Mouse (Mus musculus): ENCODE results near the gene Hsd17b14.
A peak's percentile ranks its signal among the peaks of the same experiment; 100 is the strongest.

Hsd17b14 gene

DNA sequence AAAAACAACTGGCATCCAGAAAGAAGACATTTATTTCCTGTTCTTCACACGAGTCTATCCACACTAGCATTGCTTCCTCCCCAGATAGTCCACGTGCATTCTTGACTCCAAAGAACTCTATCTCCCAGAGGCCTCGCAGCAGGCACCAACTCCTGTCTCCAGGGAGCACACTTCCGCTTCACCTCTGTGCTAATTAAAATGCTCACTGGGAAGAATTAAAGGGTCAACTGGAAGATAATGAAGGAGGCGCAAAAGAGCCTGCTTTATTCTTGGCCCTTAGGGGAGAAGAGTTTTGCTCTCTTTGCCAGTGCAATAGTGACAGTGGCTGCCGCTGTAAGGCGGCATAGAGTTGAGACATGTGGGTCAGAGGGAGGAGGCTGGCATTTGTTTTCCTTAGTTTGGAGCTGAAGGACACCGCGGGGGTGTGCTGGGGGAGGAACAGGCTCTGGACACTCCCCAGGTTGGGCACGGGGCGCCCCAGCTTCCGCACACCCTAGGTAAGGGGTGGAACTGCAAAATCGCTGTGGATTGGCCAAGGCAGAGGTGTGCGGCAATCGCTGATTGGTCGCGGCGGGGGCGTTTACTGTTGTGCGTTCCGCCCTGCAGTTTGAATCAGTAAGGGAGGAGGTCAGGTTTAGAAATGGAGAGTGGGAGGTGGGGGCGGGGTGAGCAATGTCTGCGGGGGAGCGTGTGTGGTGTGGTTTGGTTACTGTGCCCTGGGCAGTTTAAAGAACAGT is 13.3 kb downstream of the Hsd17b14 start:
- peak; percentile 96 for DNase-seq

DNA sequence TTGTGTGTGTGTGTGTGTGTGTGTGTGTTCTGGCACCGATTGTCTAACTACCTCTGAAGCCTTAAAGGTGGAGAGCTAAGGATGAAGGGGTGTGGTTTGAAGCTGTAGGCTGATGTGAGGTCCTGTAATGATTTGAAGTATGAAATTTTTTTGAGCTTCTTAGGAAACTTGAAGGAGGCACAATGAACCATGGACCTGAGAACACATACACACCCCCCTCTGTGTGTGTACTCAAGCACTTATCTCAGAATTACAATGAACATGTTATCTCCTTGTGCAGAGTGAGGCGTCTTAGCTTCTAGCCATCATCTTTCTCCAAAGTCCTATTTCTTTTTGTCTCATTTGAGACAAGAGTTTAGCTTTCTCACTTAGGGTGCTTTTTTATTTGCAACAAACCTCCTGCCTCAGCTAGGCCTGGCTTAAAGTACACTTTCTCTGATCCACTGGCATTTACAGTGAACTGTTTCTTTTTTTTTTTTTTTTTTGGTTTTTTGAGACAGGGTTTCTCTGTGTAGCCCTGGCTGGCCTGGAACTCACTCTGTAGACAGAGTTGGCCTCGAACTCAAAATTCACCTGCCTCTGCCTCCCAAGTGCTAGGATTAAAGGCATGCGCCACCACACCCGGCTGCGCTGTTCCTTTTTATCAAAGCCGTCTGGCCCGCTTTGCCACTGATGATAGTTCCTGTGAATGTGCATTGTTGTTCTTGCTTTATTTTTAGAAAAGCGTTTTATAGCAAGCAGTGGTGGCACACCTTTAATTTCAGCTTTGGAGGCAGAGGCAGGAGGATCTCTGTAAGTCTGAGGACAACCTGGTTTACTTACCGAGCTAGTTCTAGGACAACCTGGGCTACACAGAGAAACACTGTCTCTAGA is 14.1 kb downstream of the Hsd17b14 start:
- no peak for DNase-seq

DNA sequence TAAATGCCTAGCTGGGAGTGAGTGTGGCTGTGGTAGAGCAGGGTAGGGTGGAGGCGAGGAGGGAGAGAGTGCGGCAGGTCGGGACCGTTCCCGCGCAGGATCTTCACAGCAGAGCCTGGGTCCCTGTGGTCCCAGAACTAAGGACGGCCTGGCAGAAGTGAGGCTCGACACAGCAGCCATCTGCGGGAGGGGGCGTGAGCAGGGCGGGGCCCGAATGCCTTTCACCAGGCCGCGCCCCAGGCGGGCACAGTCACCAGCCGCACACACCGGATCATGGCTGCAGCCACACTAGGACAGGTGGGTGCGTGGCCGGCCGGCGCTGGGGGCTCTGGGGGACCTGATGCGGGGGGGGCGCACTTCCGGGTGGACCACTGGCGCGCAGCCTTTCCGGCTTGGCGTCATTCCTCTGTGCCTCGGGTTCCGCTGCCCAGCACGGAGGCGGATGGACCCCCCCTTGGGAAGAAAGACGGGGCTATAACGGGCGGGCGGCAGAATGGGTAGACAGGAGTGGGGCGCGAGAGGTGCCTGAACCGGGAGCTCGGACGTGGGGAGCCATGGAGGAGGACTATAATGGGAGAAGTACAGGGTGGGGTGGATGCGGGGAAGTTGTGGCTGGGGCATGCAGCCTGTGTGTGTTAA is 15.5 kb downstream of the Hsd17b14 start, which contains the start of gene Bcat2:
Gene Bcat2 (plus strand): TSS at position 51 of the 639 bp plus-strand sequence.
- peak; percentile 88 for DNase-seq

DNA sequence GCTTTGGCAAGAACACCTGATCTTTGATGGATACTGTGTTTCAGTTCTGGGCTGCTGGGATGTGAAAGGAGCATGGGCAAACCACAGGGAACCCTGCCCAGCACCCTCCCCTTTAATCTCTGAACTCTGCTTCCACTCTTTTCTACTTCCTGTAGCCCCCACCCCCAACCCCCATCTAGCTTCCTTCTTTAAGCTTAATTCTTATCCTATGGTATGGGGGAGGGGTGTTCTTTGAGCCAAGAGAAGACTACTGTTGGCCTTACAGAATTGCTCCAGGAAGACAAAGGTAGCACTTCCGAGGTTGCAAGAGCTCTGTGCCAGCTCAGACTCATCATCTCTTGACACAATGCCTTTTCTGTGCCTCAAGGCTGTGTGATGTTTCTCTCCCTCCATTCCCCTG is 17.3 kb downstream of the Hsd17b14 start:
- DNase-seq: no peak

DNA sequence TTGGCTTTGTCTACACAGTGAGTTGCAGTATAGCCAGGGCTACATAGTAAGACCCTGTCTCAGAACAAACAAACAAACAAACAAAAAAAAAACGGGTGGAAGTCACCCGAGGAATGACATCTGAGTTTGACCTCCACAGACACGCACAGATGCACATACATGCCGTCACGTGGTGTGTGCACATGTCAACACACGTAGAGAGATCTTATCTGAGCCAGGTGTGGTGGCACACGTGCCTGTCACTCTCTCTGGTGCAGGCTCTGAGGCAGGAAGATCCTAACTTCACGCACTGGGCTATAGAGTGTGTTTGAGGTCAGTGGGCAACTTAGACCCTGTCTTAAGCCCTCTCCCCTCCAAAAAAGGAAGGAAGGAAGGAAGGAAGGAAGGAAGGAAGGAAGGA is 19.3 kb downstream of the Hsd17b14 start:
- DNase-seq: no peak

DNA sequence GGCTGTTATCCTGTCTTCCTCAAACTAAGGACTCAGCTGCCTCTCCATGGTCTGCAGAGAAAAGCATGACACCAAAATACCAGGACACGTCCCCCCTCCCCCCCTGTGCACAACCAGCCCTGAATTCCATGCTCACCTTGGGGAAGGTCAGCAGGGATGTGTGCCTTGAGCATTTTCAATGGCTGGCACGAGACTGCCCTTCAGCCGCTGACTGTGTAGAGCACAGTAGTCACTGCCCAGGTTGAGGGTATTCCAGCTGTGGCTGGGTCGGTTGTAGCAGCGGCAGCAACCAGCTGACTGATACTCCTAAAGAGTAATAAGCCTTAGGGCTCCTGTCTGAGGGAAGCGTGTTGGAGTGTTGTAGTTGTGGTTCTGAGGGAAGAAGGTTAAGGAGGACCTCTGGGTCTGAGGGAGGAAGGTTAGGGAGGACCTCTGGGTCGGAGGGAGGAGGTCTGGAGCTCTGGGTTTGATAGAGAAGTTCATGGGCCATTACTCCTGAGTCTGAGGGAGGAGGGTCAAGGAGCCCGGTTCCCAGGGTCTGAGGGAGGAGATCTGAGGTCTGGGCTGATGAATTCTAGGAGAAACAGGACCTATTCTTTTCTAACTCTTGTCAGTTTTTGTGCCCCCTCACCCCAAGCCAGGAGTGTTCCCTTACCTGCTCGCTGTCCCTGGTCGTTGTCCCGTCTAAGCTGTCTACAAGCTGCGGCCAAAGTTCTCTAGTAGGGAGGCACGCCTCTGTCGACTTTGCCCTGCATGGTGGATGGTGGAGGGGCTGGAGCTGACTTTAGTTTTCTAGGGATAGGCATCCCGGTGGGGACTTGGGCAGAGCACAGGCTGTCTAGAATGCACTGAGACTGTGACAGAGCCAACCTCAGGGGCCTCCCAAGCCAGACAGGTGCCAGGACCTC is 20.0 kb downstream of the Hsd17b14 start:
- no peak for DNase-seq

DNA sequence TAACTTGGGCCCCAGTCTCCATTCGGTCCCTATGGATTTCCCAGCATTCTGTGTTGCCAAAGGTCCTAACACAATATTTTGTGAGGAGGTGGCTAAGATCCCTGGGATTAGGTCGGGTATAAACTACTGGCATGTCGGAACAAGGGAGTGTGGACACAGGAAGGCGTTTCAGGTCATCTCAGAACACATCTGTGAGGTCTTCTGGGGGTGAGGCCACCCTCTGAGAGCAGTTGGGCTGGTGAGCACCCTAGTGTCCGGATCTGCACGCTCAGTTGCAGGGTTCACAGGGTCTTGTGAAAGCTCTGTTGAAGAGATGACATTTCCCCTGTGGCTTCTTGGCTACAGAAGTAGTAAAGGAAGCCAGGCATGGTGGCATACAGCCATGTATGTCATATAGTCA is 31.2 kb downstream of the Hsd17b14 start:
- DNase-seq: no peak

DNA sequence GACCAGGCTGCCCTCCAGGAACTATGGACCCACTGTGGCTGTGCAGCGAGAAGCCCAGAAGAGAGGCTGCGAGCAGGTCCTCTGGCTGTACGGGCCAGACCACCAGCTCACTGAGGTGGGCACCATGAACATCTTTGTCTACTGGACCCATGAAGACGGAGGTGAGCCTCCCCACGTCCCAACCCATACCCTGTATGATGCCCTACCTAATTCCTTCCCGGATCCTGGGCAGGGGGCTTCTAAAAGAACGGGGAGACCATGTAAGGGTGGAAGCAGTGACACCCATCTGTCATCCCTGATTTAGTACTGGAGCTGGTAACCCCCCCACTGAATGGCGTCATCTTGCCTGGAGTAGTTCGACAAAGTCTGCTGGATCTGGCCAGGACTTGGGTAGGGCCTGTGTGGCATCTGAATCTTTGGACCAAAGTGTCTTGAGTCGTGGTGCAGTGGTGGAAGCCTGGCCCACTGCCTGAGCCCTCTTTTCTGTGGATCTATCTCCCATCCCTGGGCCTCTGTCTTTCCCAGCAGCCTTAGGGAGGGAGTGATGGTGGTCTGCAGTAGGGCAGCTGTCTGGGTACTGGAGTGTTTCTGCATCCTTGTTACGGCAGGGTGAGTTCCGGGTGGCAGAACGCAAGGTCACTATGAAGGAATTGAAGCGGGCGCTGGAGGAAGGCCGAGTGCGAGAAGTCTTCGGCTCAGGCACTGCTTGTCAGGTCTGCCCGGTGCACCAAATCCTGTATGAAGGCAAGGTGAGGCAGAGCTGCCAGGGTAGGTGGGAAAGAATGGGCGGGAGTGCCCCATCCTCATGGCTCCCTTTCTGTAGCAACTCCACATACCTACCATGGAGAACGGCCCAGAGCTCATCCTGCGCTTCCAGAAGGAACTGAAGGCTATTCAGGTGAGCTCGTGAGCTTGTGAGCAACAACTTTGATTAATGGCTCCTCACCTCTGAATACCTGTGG is 33.2 kb downstream of the Hsd17b14 start:
- DNase-seq: no peak

DNA sequence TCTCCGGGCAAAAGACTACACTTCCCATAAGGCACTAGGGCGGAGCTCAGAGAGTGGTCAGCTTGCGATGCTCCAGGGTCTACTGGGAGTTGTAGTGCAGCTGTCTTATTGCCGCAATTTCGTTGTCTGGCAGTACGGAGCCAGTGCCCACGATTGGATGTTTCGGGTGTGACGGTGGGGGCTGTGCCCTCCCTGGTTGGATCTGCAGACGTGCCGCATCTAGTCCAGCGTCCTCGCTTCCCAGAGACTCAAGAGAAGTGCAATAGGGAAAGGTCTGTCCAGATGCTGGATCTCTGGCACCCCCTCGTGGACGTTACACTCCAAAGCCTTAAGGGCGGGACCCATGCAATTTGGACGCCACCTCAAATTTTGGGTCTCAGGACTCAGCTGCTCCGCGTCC is 34.5 kb downstream of the Hsd17b14 start:
- peak; percentile 94 for DNase-seq

DNA sequence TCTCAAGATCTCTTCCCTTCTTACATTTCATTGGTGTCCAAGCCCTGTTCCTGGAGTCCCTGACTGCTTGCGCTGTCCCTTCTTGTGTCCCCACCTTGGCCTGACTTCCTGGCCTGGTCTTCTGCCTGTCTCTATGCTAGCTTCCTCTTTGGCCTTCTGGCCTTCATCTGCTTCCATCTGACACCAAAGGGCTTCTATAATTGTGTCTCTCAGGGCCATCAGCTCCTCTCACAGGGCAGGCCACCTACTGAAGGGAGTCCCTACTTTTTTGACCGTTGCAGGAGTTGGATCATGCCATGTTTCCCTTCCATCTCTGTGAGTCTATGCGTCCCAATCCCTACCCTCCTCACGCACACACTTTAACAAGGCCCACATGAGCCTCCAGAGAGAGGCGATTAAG is 35.2 kb downstream of the Hsd17b14 start:
- no peak for DNase-seq

DNA sequence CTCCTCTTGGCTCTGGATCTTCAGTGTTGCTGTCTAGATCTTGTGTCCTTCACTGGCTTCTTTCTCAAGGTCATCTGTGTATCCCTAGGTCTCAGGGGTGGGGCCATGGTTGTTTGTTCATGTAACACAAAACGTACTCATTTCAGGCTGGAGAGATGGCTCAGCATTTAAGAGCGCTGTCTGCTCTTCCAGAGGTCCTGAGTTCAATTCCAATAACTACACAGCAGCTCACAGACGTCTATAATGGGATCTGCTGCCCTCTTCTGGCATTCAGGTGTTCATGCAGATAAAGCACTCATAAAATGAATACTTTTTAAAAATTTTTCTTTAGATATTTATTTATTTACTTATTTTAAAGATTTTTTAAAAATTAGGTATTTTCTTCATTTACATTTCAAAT is 36.2 kb downstream of the Hsd17b14 start:
- DNase-seq: peak; percentile 29

DNA sequence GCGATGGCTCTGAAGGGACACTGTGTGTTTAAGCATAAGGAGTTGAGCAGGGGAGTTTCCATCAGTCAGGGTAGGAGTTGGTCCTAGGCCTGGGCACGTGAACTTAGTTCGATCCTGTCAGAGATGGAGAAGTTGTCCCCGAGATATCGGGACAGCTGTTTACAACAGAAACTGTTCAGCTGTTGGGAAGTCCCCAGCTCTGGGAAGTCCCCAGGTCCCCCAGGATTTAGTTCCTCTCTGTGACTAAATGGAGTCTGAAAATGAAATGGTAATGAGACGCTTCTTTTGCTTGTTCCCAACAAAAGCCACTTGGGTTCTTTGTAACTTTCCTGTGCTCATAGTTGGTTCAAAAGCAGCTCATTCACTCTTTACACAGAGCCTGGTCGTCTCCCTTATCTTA is 37.2 kb downstream of the Hsd17b14 start:
- no peak for DNase-seq

DNA sequence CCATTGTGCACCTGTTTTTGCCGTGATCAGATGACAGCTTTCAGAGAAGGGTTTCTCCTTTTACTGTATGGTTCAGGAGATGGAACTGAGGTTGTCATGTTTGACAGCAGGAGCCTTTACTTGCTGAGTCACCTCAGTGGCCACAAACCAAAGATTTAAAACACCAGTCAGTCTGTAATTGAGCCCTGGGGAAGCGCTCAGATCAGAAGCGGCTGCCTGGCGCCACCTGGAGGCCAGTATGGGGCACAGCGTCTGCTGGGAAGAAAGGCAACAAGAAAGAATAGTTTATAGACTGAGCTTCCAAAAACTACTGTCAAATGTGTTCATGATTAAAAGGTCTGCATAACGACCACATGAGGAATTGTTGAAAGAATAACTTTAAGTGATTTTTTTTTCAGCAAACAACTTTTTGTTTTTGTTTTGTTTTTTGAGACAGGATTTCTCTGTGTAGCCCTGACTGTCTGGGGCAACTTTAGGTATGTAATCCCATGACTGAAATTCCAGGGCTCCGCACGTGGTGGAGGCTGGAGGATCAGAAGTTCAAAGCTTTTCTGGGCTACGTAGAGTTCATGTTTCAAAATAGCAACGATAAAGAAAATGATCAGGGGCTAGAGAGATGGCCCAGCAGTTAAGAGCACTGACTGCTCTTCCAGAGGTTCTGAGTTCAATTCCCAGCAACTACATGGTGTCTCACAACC is 38.6 kb downstream of the Hsd17b14 start:
- peak; percentile 78 for DNase-seq

DNA sequence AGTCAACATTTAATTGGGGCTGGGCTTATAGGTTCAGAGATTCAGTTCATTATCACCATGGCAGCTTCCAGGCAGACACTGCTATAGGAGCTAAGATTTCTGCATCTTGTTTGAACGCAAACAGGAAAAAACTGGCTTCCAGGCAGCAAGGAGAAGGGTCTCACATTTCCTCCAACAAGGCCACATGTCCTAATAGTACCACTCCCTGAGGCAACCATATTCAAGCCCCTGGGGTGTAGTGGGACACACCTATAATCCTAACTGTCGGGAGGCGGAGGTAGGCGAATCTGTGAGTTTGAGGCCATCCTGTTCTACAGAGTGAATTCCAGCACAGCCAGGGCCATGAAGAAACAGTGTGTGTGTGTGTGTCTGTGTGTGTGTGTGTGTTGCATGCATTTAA is 40.5 kb downstream of the Hsd17b14 start:
- no peak for DNase-seq

DNA sequence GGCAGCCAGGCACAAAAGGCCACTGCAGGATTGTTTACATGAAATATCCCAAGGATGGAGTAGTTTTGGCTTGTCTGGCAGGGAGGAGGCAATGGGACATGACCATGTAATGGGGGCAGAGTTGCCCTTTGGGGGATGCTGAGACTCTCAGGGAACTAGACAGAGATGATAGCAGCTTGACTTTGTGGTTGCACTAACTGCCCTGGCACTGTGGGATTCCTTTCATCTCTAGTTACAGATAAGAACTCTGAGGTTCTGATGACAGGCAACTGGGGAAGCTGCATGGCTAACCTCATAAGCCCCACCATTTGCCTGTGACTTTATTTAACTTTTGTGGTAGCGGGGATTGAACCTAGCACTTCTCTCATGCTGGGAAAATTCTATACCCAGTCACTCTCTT is 41.4 kb downstream of the Hsd17b14 start:
- no peak for DNase-seq

DNA sequence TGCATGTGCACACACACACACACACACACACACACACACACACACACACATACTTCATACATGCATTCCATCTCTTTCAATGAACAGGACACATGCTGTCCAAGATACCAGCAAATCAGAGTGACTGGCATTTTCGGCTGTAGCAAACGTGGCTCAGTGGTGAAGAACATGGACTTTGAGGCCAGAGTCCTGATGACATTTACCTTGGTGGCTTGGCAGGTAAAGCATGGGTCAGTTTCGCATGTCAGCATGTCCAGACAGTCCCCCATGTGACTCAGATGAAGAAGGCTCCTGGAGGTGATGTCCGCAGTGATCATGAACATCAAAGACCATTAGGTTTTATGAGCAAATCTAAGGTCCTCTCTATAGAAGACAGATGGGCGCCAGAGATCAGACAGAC is 42.3 kb downstream of the Hsd17b14 start:
- DNase-seq: no peak

DNA sequence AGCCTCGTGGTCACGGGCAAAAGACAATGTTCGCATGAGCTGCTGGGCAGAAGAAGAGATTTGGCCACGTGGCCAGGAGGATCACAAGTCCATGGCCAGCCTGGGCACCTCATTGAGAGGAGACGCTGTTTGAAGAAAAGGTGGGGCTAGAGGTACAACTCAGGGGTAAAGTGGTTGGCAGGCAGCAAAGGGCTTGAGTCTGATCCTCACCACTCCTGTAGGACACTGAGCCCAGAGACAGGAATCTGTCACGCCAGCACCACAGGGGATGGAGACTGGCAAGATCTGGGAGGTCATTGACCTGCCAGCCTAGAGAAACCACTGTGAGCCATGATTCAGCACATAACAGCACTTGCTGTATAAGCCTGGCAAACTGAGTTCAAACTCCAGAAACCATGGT is 42.8 kb downstream of the Hsd17b14 start:
- no peak for DNase-seq

DNA sequence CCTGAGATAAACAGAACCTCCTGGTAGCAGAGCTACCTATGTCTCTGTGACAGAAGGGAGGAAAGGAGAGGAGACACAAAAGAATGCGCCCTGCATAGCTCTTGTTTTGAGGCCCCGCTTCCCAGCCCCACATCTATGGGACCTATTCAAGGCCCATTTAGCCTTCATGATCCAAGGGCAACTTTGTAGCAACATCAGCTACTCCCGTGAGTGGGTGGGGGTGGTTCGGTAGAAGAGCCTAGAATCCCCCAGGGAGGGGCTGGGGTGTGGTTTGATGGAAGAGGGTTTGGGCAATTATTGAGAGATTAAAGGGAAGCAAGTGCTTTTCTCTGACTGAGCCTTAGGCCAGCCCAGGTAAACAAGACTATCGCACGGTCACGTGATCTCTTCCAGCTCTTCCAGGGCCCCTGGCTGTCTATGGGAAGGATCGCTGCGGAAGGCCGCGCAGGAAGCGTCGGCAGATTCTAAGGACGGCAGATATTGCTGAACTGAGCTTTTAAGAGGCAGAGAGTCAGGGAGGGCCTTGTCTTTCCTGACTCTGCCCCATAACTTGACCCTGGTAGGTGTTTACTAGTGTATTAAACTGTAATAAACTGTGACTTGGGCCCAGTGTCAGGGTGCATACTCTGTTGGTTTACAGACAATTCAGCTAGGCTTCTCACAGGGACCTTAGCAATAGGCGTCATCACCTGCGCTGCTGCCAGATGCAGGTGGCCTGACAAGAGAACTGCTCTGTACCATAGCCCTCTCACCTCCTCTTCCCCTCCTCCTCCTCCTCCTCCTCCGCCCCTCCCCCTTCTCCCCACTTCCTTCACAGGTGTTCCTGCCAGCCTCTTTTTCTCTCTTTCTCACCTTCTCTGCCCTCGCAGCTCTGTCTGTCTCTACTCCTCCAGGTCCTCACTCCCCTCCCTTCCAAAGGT is 44.5 kb downstream of the Hsd17b14 start:
- DNase-seq: no peak

DNA sequence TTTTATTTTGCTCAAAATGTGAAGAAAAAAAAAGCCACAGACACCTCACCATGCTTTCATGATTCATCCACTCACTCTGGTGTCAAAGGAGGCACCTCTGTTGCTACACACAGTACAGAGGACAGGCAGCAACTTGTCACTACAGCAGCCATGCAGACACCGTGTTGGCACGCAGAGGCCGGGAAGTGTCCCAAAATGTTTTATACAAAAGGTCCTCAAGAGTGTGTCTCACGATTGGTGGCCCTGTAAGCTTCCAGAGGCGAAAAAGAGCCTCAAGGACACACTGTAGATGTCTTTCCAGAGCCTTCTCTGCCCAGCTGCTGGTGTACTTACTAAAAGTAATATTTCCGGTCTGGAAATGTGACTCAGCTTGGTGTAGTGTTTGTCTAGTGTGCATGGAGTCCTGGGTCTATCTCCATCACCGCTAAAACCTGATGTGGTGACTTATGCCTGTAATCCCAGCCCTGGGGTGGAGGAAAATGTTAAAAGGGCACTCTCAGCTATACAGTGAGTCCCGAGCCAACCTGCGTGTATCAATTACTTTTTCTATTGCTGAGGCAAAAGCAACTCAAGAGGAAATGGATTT is 51.1 kb downstream of the Hsd17b14 start:
- no peak for DNase-seq
